Mouse (Mus musculus) kidney, embryonic 15.5 days (tissue): ENCODE data around the gene F3. TPM values are rescaled to one million over a fixed set of nuclear protein-coding genes. Genes with fewer than 3 reads are reported as not detected.
A peak's percentile ranks its signal among the peaks of the same experiment; 100 is the strongest.
"Not testable (repeated sequence)": the region's sequence is repeated elsewhere in the genome, so short reads cannot be mapped to it uniquely, and the experiment has no call there.

Experiments used
- ATAC-seq: fragments of 200-750 bp; cut with Nextera tagmentation; replicated peaks from 2 replicates; pipeline ENCODE4 v1.8.0; 2017; ENCODE audit warnings: moderate TSS enrichment; ENCODE audit not compliant: low FRiP score
- H3K27ac ChIP-seq: fragments of 300-500 bp; sonication (generic); 2 replicates; pipeline ENCODE4 v1.5.1; 2015; ENCODE audit warnings: mild to moderate bottlenecking, inconsistent platforms
- H3K27me3 ChIP-seq: fragments of 300-500 bp; sonication (generic); 2 replicates; pipeline ENCODE4 v1.6.1; 2015; ENCODE audit warnings: inconsistent platforms
- H3K36me3 ChIP-seq: fragments of 300-500 bp; sonication (generic); 2 replicates; pipeline ENCODE4 v1.6.1; 2015; ENCODE audit warnings: inconsistent platforms
- H3K4me1 ChIP-seq: fragments of 300-500 bp; sonication (generic); 2 replicates; pipeline ENCODE4 v1.6.1; 2015; ENCODE audit warnings: inconsistent platforms
- H3K4me2 ChIP-seq: fragments of 300-500 bp; sonication (generic); 2 replicates; pipeline ENCODE4 v1.6.1; 2015; ENCODE audit warnings: moderate library complexity, mild to moderate bottlenecking, inconsistent platforms
- H3K4me3 ChIP-seq: fragments of 300-500 bp; sonication (generic); replicated peaks from 2 replicates; pipeline ENCODE4 v1.5.1; 2015; ENCODE audit warnings: mild to moderate bottlenecking, inconsistent platforms
- H3K9ac ChIP-seq: fragments of 300-500 bp; sonication (generic); 2 replicates; pipeline ENCODE4 v1.6.1; 2015; ENCODE audit warnings: mild to moderate bottlenecking, inconsistent platforms
- H3K9me3 ChIP-seq: fragments of 300-500 bp; sonication (generic); replicated peaks from 2 replicates; pipeline ENCODE4 v1.6.1; 2016; ENCODE audit warnings: inconsistent platforms
- WGBS: fragments of 180-500 bp; shearing (Covaris S2); methylation state at CpG from one replicate; pipeline ENCODE4 v1.1.7; 2015; ENCODE audit warnings: mixed read lengths; 5-methylcytosine and 5-hydroxymethylcytosine counted together
- polyA plus RNA-seq: library from polyadenylated mRNA; unstranded; fragments of >200 nt; fragmentation: Nextera tagmentation; extraction: Ambion mirVana; gene quantifications from 2 replicates; pipeline ENCODE4 v1.2.1, GENCODE M21; 2015

Gene F3
- polyA plus RNA-seq, 1 experiment from 2014 or later = 16.7 TPM

DNA sequence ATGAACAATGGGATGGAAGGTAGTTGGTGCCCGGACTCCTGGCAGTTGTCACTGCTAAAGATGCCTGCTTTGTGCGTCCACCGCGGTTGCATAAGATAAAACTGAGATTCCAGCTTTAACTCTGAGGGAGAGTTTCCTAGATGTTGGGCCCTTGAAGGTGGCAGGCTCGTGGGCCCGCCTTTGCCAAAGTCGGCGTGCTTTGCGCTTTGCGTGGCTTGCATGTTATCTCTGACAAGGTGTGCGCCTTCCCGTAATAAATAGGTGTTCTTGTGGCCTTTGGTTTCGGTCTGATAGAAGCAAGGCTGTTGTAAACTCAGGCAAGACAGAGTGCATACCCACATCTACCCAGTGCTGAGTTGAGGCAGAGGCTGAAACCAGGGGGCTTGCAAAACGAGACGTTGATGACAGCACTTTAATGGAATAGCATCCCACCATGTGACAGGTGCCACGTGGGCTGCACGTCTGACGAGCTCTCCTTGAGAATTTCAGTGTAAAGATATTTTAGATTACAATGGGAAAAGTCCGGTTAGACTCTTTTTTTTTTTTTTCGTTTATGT is 709 bp downstream of the F3 start:
- H3K4me2 ChIP-seq = peak overlapping the region; percentile 87
- H3K9me3 ChIP-seq = no peaks in the 10 kb centered on the region
- 4% methylated on average over 20 of the region's 20 CpGs for WGBS
- ATAC-seq = no peak
- H3K27ac ChIP-seq = no peak overlapping the region
- no peaks in the 10 kb centered on the region for H3K36me3 ChIP-seq
- peak overlapping the region; percentile 58 for H3K9ac ChIP-seq
- peaks cover 8% of the 10 kb centered on the region; the same call in 1 of the 2 replicates for H3K27me3 ChIP-seq
- peaks cover 26% of the 10 kb centered on the region for H3K4me1 ChIP-seq
- peak overlapping the region; percentile 75 for H3K4me3 ChIP-seq

DNA sequence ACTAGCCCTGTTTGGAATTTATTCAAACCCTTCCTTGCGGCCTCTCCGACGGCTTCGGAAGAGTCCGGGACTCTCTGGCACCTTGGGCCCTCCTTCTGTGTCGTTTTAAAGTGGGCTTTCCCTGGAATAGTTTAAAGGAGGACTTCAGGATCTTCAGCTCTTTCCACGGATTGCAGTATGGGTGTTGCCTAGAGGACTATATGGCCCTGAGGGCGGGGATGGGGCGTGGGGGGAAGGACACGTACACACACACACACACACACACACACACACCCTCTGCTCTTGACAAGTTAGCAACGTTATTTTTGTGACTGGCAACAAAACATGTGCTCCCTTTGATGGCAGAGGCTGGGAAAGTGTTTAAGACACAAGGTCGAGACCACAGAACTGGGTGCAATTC is 1.2 kb downstream of the F3 start:
- Histone ChIP-seq H3K4me2 (peak overlapping the region; percentile 87), H3K27ac (no peak overlapping the region), H3K9me3 (no peaks in the 10 kb centered on the region), H3K27me3 (peaks cover 8% of the 10 kb centered on the region; the same call in 1 of the 2 replicates), H3K36me3 (no peaks in the 10 kb centered on the region), H3K4me3 (peak overlapping the region; percentile 75), H3K4me1 (peaks cover 26% of the 10 kb centered on the region), H3K9ac (no peak overlapping the region; the same call in 1 of the 2 replicates)
- WGBS = 21% methylated on average over 12 of the region's 12 CpGs
- no peak for ATAC-seq

GRCm38 (mm10) chr3:121725651-121726050 is 2.3 kb downstream of the F3 start:
- peaks cover 10% of the 10 kb centered on the region for H3K36me3 ChIP-seq
- no peaks in the 10 kb centered on the region for H3K9me3 ChIP-seq
- no peak overlapping the region for H3K4me3 ChIP-seq
- no peak overlapping the region for H3K4me2 ChIP-seq
- H3K4me1 ChIP-seq = peaks cover 26% of the 10 kb centered on the region
- 79% methylated on average over 10 of the region's 10 CpGs for WGBS
- H3K27ac ChIP-seq = no peak overlapping the region
- H3K9ac ChIP-seq = no peak overlapping the region
- no peak for ATAC-seq
- peaks cover 8% of the 10 kb centered on the region; the same call in 1 of the 2 replicates for H3K27me3 ChIP-seq

- Histone ChIP-seq H3K4me1 (peaks cover 4% of the 10 kb centered on the region; the same call in 1 of the 2 replicates), H3K9ac (no peak overlapping the region), H3K4me2 (no peak overlapping the region), H3K4me3 (no peak overlapping the region), H3K9me3 (no peaks in the 10 kb centered on the region), H3K27ac (no peak overlapping the region), H3K36me3 (peaks cover 33% of the 10 kb centered on the region), H3K27me3 (no peaks in the 10 kb centered on the region)
- WGBS = 78% methylated on average over 4 of the region's 4 CpGs
- no peak for ATAC-seq
Observed at GRCm38 (mm10) chr3:121729678-121730077, 6.3 kb downstream of the F3 start.

GRCm38 (mm10) chr3:121735542-121735941 is 12.2 kb downstream of the F3 start:
- H3K27me3 ChIP-seq = no peaks in the 10 kb centered on the region
- H3K4me2 ChIP-seq = no peak overlapping the region
- H3K4me1 ChIP-seq = peaks cover 22% of the 10 kb centered on the region
- H3K4me3 ChIP-seq = no peak overlapping the region
- 63% methylated on average over 7 of the region's 7 CpGs for WGBS
- peaks cover 24% of the 10 kb centered on the region for H3K36me3 ChIP-seq
- H3K9me3 ChIP-seq = no peaks in the 10 kb centered on the region
- H3K9ac ChIP-seq = no peak overlapping the region
- peak overlapping the region; percentile 54; the same call in 1 of the 2 replicates for H3K27ac ChIP-seq
- no peak for ATAC-seq

GRCm38 (mm10) chr3:121736025-121736744 is 12.8 kb downstream of the F3 start:
- Histone ChIP-seq H3K9ac (no peak overlapping the region), H3K4me1 (peaks cover 22% of the 10 kb centered on the region), H3K27me3 (no peaks in the 10 kb centered on the region), H3K9me3 (no peaks in the 10 kb centered on the region), H3K36me3 (peaks cover 22% of the 10 kb centered on the region), H3K4me3 (no peak overlapping the region), H3K27ac (peak overlapping the region; percentile 54; the same call in 1 of the 2 replicates), H3K4me2 (peak overlapping the region; percentile 16; the same call in 1 of the 2 replicates)
- WGBS = 33% methylated on average over 18 of the region's 18 CpGs
- peak; percentile 81 for ATAC-seq

DNA sequence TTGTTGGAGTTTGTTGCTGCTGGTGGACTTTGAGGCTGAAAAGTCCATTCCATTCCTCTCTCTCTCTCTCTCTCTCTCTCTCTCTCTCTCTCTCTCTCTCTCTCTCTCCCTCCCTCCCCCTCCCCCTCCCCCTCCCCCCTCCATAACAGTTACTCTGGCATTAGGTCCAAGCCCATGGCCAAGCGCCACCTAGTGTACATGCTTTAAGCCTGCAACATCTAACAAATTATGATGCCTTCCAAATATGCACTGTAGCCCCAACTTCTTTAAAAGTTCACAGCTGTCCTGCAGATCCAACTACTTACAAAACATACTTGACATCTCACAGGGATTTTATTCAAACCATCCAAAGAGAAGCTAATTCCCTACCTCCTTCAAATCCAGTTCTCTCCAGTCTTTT is 14.1 kb downstream of the F3 start:
- Histone ChIP-seq H3K27me3 (no peaks in the 10 kb centered on the region), H3K27ac (no peak overlapping the region), H3K4me1 (peaks cover 22% of the 10 kb centered on the region), H3K9me3 (no peaks in the 10 kb centered on the region), H3K4me3 (no peak overlapping the region), H3K36me3 (peaks cover 20% of the 10 kb centered on the region), H3K4me2 (no peak overlapping the region), H3K9ac (no peak overlapping the region)
- no peak for ATAC-seq
- WGBS = 27% methylated on average over 1 of the region's 1 CpGs

DNA sequence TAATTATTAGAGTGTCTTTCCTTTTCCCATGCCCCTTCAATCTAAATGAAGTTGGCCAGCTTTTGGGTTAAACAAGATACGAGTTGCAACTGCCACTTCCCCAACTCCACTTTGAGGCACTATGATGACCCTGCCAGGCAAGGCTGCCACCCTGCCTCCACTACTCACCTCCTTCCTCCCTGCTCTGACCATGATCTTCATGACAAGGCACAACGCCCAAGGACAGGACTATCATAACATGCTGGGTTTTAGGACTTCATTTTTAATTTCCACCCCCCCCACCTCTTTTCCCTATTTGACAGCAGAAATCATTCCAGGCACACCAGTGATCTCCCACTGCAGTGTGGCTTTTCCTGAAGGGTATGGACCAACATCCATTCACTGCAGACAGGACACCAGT is 14.6 kb downstream of the F3 start:
- 80% methylated on average over 2 of the region's 2 CpGs for WGBS
- Histone ChIP-seq H3K9me3 (no peaks in the 10 kb centered on the region), H3K9ac (no peak overlapping the region), H3K27me3 (no peaks in the 10 kb centered on the region), H3K4me1 (peaks cover 22% of the 10 kb centered on the region), H3K4me2 (no peak overlapping the region), H3K4me3 (no peak overlapping the region), H3K36me3 (peaks cover 15% of the 10 kb centered on the region), H3K27ac (no peak overlapping the region)
- ATAC-seq = no peak

GRCm38 (mm10) chr3:121738742-121739342 is 15.5 kb downstream of the F3 start:
- Histone ChIP-seq H3K4me1 (peaks cover 22% of the 10 kb centered on the region), H3K4me3 (no peak overlapping the region), H3K27me3 (no peaks in the 10 kb centered on the region), H3K9ac (no peak overlapping the region), H3K36me3 (peaks cover 6% of the 10 kb centered on the region), H3K4me2 (no peak overlapping the region), H3K27ac (no peak overlapping the region), H3K9me3 (no peaks in the 10 kb centered on the region)
- WGBS = 49% methylated on average over 9 of the region's 9 CpGs
- ATAC-seq = peak; percentile 82

DNA sequence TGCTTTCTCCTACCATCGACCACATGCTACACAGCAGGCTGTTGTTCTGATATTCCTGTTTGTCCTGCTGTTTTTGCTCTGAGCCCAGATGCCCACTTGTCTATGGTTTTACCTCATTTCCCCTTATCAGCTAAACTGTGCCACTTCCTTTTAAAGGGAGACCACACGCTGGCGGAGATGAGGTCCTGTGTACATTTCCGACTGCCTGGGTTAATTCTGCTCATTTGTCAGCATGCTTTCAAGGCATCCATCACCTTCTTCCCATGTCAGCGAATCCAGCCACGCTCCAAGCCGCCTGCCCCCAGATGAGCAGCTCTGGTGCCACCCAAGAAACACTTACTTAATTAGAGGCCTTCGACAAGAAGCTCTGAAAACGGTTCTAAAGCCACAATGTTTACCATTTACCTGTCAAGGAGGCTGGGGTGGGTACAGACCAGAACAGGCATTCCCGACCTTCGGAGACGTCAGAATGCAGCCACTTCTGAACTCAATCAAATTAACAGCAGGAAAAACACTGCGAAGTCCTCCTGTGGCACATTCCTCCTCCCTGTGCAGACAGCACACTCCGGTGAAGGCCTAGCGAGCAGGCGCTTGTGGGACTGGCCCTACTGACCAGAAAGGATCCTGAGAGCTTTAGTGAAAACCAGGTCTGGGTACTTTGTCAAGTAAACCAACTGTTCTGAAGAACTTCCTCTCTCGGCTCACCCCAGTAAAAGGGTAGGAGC is 16.3 kb downstream of the F3 start:
- H3K9ac ChIP-seq = no peak overlapping the region

GRCm38 (mm10) chr3:121741186-121741848 is 18.0 kb downstream of the F3 start:
- not testable (repeated sequence) for H3K27me3 ChIP-seq, H3K27ac ChIP-seq, H3K9me3 ChIP-seq, H3K4me3 ChIP-seq, H3K4me2 ChIP-seq, ATAC-seq, H3K9ac ChIP-seq, H3K36me3 ChIP-seq
- peaks cover 14% of the 10 kb centered on the region for H3K4me1 ChIP-seq
- 89% methylated on average over 4 of the region's 4 CpGs for WGBS

More for the DNA sequence above, 16.3 kb downstream of the F3 start:
- H3K4me1 ChIP-seq = peaks cover 22% of the 10 kb centered on the region
- no peaks in the 10 kb centered on the region for H3K36me3 ChIP-seq
- peak overlapping the region; percentile 43 for H3K27ac ChIP-seq
- no peaks in the 10 kb centered on the region for H3K9me3 ChIP-seq
- no peak overlapping the region for H3K4me3 ChIP-seq
- ATAC-seq = peak; percentile 17; the same call in 1 of the 2 replicates
- no peak overlapping the region for H3K4me2 ChIP-seq
- WGBS = 27% methylated on average over 17 of the region's 17 CpGs
- H3K27me3 ChIP-seq = no peaks in the 10 kb centered on the region
